Mouse (Mus musculus): Measurements from ENCODE around the gene Bud13.

Bud13 gene

GRCm38 (mm10) chr9:46337852-46338291 lies 55.1 kb downstream of the Bud13 start:
- DNase-seq (ENCODE audit: low read depth), result no peak

GRCm38 (mm10) chr9:46338384-46338783 lies 55.6 kb downstream of the Bud13 start:
- no peak for DNase-seq (ENCODE audit: low read depth)

- DNase-seq (ENCODE audit: low read depth), result no peak
Measured at GRCm38 (mm10) chr9:46339051-46339652, 56.3 kb downstream of the Bud13 start.

GRCm38 (mm10) chr9:46345887-46346665 lies 63.3 kb downstream of the Bud13 start:
- no peak for DNase-seq (ENCODE audit: low read depth)
